Mouse (Mus musculus): ENCODE data around the gene Atp5mpl.
"Not testable (repeated sequence)": the region's sequence is repeated elsewhere in the genome, so short reads cannot be mapped to it uniquely, and the experiment has no call there.

DNA sequence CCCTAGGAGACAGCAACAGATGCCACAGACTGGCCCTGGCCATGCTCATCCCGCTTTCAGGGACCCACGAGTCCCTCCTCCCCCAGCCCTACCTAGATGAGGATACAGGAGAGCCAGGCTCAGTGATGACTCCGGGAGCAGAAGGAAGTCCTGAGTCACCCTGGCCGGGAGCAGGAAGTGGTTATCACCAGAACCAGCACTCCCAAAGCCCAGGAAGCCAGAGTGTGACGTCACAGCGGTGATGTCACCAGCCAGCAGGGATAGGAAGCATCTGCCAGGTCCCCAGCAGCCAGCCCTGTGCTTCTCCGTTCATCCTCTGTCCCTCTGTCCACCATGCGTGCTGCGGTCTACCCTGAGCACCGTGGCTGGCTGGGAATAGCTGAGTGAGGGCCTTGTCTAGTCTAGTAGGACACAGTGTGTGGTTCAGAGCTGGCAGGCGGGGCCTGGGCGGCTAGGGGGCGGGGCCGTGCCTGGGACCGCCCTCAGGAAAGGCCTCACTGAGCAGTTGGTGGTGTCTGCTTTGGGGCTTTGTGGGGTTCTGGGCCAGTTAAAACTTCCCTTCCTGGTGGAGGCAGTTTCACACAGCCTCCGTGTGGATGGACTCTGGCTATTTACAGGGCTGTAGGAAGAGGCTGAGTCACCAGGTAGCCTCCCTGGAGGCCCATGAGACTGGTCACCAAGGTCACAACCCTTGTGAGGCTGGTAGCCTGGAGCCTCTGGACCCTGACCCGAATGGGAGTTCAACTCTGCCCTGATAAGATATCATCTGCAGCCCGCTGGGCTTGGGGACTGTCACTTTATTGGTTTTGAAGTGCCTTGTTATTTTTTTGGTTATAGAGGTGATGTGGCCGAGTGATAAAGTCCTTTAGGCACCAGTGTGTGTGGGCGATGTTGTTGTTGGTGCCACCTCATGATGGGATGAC is 22.5 kb downstream of the Atp5mpl start:
- not testable (repeated sequence) for TF ChIP-seq CTCF, POLR2A (IDR thresholded peaks at IDR 0.05; ENCODE audit: extremely low read depth, insufficient read depth, low read length)

All from cortical plate, adult 2 months (tissue).